Mouse (Mus musculus) limb, embryonic 12.5 days (tissue): ENCODE results near the gene Slc9a7. TPM values are rescaled to one million over a fixed set of nuclear protein-coding genes. Genes with fewer than 3 reads are reported as not detected.

Experiments
- ATAC-seq: fragments of 200-750 bp; cut with Nextera tagmentation; 2 replicates; pipeline ENCODE4 v1.8.0; 2017; ENCODE audit warnings: low read depth, moderate TSS enrichment; ENCODE audit not compliant: insufficient number of reproducible peaks, insufficient read depth, low FRiP score, low TSS enrichment
- H3K27ac ChIP-seq: fragments of 300-500 bp; sonication (generic); 2 replicates; pipeline ENCODE4 v1.5.1; 2016; ENCODE audit warnings: mild to moderate bottlenecking, moderate library complexity
- H3K27me3 ChIP-seq: fragments of 300-500 bp; sonication (generic); 2 replicates; pipeline ENCODE4 v1.6.1; 2016; ENCODE audit warnings: mild to moderate bottlenecking, moderate library complexity
- H3K36me3 ChIP-seq: fragments of 300-500 bp; sonication (generic); 2 replicates; pipeline ENCODE4 v1.6.1; 2016; ENCODE audit warnings: mild to moderate bottlenecking, moderate library complexity
- H3K4me1 ChIP-seq: fragments of 300-500 bp; sonication (generic); replicated peaks from 2 replicates; pipeline ENCODE4 v1.6.1; 2016
- H3K4me2 ChIP-seq: fragments of 300-500 bp; sonication (generic); 2 replicates; pipeline ENCODE4 v1.6.1; 2016; ENCODE audit warnings: mild to moderate bottlenecking, moderate library complexity
- H3K4me3 ChIP-seq: fragments of 300-500 bp; sonication (generic); replicated peaks from 2 replicates; pipeline ENCODE4 v1.5.1; 2016; ENCODE audit warnings: mild to moderate bottlenecking
- H3K9ac ChIP-seq: fragments of 300-500 bp; sonication (generic); replicated peaks from 2 replicates; pipeline ENCODE4 v1.6.1; 2016; ENCODE audit warnings: mild to moderate bottlenecking, moderate library complexity
- H3K9me3 ChIP-seq: fragments of 300-500 bp; sonication (generic); 2 replicates; pipeline ENCODE4 v1.6.1; 2016; ENCODE audit warnings: mild to moderate bottlenecking, moderate library complexity
- WGBS: fragments of 180-500 bp; shearing (Covaris S2); methylation state at CpG from one replicate; pipeline ENCODE4 v1.1.7; 2016; 5-methylcytosine and 5-hydroxymethylcytosine counted together
- polyA plus RNA-seq: library from polyadenylated mRNA; unstranded; fragments of >200 nt; fragmentation: Nextera tagmentation; extraction: Ambion mirVana; gene quantifications from 2 replicates; pipeline ENCODE4 v1.2.1, GENCODE M21; 2016

Gene Slc9a7
- polyA plus RNA-seq, 1 experiment from 2014 or later: 0.97 TPM

DNA sequence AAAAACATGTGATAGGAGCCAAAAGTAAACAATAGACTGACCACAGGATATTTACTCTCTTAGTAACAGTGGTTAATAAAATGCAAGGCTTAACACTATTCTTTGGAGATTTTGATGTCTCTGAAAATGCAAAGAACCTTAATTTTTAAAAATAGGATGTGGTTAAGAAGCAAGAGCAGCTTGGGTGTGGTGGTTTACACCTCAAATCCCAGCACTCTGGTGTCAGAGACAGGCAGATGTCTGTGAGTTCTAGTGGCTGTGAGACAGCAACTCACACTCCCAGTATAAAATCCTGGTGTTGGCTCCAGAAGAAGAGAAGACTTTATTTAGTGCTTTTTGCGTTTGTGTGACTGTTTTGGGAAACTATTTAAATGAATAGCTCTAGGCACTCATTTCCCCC, 19.6 kb downstream of the Slc9a7 start:
- no peaks in the 10 kb centered on the region for H3K36me3 ChIP-seq
- no peak overlapping the region for H3K4me3 ChIP-seq
- H3K27ac ChIP-seq: no peak overlapping the region
- H3K4me2 ChIP-seq: no peak overlapping the region
- H3K9me3 ChIP-seq: no peaks in the 10 kb centered on the region
- 48% methylated on average over 1 of the region's 1 CpGs for WGBS
- no peaks in the 10 kb centered on the region for H3K27me3 ChIP-seq
- ATAC-seq: no peak
- no peak overlapping the region for H3K9ac ChIP-seq
- no peaks in the 10 kb centered on the region for H3K4me1 ChIP-seq

DNA sequence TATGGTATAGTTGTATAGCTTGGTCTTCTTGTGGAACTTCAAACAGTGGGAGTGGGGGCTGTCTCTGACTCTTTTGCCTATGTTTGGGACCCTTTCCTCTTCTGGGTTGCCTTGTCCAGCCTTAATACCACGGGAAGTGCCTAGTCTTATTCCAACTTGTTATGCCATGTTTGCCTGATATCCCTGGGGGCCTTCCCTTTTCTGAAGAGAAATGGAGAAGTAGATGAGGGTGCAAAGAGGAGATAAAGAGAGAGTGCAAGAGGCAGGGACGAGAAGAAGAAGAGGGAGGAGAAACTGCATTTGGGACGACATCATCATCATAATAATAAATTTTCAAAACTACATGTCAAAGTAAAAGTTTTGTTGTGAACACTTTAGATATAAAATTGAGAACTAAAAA, 21.6 kb downstream of the Slc9a7 start:
- no peaks in the 10 kb centered on the region for H3K9me3 ChIP-seq

DNA sequence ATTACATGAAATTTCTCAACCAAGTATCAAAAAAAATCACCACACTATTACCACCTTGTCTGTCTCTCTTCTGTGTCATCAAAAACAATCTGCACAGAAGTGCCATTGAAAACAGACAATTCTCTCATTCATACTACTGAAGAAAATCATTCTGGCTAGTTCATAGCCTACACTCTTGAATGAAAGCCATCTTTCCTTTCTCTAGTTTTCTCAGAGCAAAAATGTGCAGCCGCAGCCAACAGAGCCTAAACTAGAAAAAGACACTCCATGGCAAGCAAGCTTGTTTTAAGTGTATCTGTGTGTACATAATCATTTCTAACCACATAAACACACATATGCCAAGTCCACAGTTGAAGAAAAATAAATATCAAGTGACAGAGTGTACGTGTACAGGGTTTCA, 27.2 kb downstream of the Slc9a7 start:
- ATAC-seq: no peak
- no peaks in the 10 kb centered on the region for H3K36me3 ChIP-seq
- no peaks in the 10 kb centered on the region for H3K27me3 ChIP-seq
- H3K27ac ChIP-seq: no peak overlapping the region
- WGBS: 85% methylated on average over 2 of the region's 2 CpGs
- H3K4me2 ChIP-seq: no peak overlapping the region
- no peak overlapping the region for H3K9ac ChIP-seq
- no peak overlapping the region for H3K4me3 ChIP-seq
- no peaks in the 10 kb centered on the region for H3K9me3 ChIP-seq
- no peaks in the 10 kb centered on the region for H3K4me1 ChIP-seq

More for the DNA sequence above, 21.6 kb downstream of the Slc9a7 start:
- H3K4me3 ChIP-seq: no peak overlapping the region
- ATAC-seq: no peak
- WGBS: 74% methylated on average over 3 of the region's 3 CpGs
- H3K9ac ChIP-seq: no peak overlapping the region
- no peaks in the 10 kb centered on the region for H3K27me3 ChIP-seq
- H3K4me2 ChIP-seq: no peak overlapping the region
- H3K27ac ChIP-seq: no peak overlapping the region
- H3K36me3 ChIP-seq: no peaks in the 10 kb centered on the region
- H3K4me1 ChIP-seq: no peaks in the 10 kb centered on the region

DNA sequence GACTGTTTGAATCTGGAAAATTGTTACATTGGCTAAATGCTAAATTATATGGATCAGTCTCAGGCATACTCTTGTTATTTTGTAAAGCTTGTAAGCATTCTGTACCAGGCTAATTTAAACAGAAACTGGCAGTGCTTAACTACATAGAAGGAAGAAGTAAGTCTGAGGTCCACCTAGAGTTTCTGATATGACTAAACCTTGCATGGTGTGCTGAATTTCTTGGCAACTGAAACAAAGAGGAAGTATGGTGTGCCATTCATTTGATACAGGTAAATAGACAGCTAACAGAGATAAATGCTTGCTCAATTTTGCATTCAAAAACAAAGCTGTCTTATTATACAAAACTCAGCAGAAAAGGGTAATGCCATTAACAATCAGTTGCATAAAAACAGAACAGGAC, 63.5 kb downstream of the Slc9a7 start:
- no peak for ATAC-seq
- Histone ChIP-seq H3K9me3 (no peaks in the 10 kb centered on the region), H3K9ac (no peak overlapping the region), H3K4me2 (no peak overlapping the region), H3K4me1 (no peaks in the 10 kb centered on the region), H3K4me3 (no peak overlapping the region), H3K27ac (no peak overlapping the region), H3K27me3 (no peaks in the 10 kb centered on the region), H3K36me3 (no peaks in the 10 kb centered on the region)

DNA sequence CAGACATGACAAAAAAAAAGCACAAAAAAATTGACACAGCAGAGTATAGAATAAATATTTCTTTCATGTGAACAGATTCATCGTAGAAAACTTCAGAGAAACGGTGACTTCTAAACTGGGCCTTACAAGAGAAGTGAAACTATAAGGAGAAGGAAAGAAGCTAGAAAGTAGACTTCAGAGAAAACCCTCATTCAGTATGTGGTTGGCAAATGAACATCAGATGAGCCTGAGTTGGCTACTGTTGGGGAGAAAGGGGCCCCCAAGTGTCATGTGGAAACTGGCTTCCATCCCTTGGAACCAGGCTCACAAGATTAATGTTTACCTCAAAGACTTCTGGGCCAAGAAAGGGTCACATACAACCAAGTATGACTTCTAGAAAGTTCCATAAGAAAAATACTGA, 70.1 kb downstream of the Slc9a7 start:
- no peak for ATAC-seq
- no peak overlapping the region for H3K27ac ChIP-seq
- no peaks in the 10 kb centered on the region for H3K27me3 ChIP-seq
- H3K4me3 ChIP-seq: no peak overlapping the region
- no peak overlapping the region for H3K9ac ChIP-seq
- no peak overlapping the region for H3K4me2 ChIP-seq
- H3K36me3 ChIP-seq: no peaks in the 10 kb centered on the region
- H3K4me1 ChIP-seq: no peaks in the 10 kb centered on the region
- H3K9me3 ChIP-seq: no peaks in the 10 kb centered on the region
- WGBS: 91% methylated on average over 2 of the region's 2 CpGs

DNA sequence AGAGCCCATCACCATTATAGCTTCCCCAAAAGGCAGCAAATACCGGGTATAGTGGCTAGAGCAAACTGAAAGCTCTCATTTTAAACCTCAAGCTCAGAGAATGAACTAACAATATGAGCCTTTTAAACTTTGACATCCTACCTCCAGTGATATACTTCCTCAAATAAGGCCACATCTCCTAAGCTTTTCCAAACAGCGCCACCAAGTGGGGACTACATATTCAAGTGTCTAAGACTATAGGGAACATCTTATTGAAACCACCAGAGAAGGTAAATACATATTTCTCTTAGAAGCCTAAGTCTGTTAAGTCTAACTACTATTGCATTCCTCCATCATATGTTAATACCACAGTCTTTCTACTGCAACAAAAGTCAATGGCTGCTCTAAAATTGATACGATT, 106.0 kb downstream of the Slc9a7 start:
- Histone ChIP-seq H3K9me3 (no peaks in the 10 kb centered on the region), H3K4me3 (no peak overlapping the region), H3K36me3 (no peaks in the 10 kb centered on the region), H3K9ac (no peak overlapping the region), H3K27me3 (no peaks in the 10 kb centered on the region), H3K27ac (no peak overlapping the region), H3K4me1 (no peaks in the 10 kb centered on the region), H3K4me2 (no peak overlapping the region)
- ATAC-seq: no peak
- 75% methylated on average over 3 of the region's 3 CpGs for WGBS

DNA sequence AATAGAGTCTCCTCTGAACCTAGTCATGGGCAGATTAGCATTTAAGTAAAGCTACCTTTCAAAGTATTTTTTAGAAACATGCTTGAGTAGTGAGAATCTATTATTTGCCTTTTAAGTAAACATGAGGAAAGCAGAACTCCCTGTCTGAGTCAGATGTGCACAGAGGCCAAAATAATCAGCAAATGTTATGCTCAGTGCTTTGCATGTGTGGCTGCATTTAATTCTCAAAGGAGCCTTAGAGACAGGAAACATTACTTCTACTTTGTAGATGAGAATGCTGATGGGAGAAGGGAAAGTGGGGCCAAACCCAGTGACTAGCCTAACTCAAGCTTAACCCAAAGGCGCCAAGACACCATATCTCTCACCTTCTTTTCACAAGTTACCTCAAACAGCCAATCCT, 114.8 kb downstream of the Slc9a7 start:
- no peak overlapping the region for H3K4me2 ChIP-seq
- no peak overlapping the region for H3K9ac ChIP-seq
- H3K4me1 ChIP-seq: no peaks in the 10 kb centered on the region
- ATAC-seq: no peak
- H3K27me3 ChIP-seq: no peaks in the 10 kb centered on the region
- 60% methylated on average over 1 of the region's 1 CpGs for WGBS
- H3K27ac ChIP-seq: no peak overlapping the region
- H3K36me3 ChIP-seq: no peaks in the 10 kb centered on the region
- no peaks in the 10 kb centered on the region for H3K9me3 ChIP-seq
- no peak overlapping the region for H3K4me3 ChIP-seq

DNA sequence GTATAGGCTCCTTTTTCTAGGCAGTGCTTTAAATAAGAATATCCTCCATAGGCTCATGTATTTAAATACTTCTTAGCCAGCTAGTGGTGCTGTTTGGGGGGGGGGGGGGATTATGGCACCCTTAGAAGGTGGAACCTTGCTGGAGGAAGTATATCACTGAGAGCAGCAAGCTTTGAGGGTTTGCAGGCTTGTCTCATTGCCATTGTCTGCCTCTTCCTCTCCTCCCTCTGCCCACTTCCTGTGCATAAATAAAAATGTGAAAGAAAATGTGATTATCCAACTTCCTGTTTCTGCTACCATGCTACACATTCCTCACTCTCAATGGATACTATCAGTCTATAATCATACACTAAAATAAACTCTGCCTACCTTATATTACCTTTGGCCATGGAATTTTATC, 123.2 kb downstream of the Slc9a7 start:
- no peaks in the 10 kb centered on the region for H3K27me3 ChIP-seq
- H3K27ac ChIP-seq: no peak overlapping the region
- H3K36me3 ChIP-seq: no peaks in the 10 kb centered on the region
- no peak overlapping the region for H3K4me3 ChIP-seq
- no peak overlapping the region for H3K4me2 ChIP-seq
- no peak overlapping the region for H3K9ac ChIP-seq
- H3K9me3 ChIP-seq: no peaks in the 10 kb centered on the region
- no peak for ATAC-seq
- no peaks in the 10 kb centered on the region for H3K4me1 ChIP-seq

DNA sequence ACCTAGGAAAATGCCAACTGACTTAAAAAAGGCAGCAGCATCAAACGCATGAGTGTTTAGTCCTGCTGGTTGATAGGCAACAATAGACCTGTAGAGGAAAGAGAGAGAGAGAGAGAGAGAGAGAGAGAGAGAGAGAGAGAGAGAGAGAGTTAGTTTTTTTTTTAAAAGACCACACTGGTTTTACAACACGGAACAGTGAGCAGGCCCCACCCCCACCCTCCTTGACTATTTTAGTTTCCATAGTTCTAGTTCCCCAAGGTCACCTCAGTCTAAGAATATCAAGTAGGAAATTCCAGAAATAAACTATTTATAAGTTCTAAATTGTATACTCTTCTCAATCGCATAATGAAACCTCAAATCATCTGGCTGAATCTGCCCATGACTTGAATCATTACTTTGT, 126.6 kb downstream of the Slc9a7 start:
- Histone ChIP-seq H3K4me1 (no peaks in the 10 kb centered on the region), H3K9me3 (no peaks in the 10 kb centered on the region), H3K9ac (no peak overlapping the region), H3K4me2 (no peak overlapping the region), H3K36me3 (no peaks in the 10 kb centered on the region), H3K27me3 (no peaks in the 10 kb centered on the region), H3K4me3 (no peak overlapping the region), H3K27ac (no peak overlapping the region)
- 64% methylated on average over 3 of the region's 3 CpGs for WGBS
- ATAC-seq: no peak

DNA sequence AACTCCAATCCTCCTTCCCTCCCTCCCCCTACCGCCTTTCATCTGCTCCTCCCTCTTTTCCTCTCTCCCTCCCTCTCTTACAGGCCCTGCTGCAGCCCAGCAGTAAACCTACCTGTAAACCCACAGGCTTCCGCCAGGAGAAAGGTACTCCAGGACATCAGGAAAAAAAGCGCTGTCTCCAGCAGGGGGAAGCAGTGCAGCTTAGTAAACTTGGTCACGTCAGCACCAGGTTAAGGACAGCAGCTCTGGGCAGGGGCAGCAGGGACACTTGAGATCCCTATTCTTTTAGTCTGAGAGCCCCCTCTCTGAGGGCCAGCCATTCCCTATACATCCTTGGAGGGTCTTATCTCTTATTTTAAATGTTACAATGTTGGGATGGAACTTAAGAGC, 129.3 kb downstream of the Slc9a7 start:
- ATAC-seq: no peak; the same call in 1 of the 2 replicates

DNA sequence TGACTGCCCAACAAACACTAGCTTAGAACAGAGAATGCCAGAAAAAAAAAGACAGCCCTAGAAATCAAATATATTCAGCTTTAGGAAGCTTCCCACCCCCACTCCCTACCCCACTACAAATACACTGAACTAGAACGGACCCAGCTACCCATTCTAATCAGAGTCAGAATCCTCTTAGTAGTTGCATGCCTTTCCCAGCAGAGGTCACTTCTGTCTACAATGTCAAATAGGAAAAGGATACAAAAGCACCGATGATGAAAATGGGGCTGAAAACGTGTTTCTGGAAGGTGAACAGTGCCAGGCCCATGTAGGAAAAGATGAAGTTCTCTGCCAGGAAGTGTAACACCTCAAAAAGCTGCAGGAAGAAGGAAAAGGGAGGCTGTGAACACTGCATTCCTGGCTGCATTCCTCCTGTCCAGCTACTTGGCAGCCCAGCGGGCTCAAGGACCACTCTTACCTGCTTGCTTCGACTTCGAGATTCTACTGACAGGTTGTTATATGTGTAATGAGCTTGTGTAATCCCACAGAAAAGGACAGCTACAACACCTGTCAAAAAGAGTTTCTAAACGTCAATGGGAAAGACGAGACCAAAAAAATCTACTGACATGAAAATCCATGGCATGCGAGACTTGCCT, 129.8 kb downstream of the Slc9a7 start:
- Histone ChIP-seq H3K4me1 (no peaks in the 10 kb centered on the region), H3K27ac (no peak overlapping the region), H3K4me3 (no peak overlapping the region), H3K4me2 (no peak overlapping the region), H3K9me3 (no peaks in the 10 kb centered on the region), H3K27me3 (no peaks in the 10 kb centered on the region), H3K36me3 (no peaks in the 10 kb centered on the region), H3K9ac (no peak overlapping the region)
- ATAC-seq: no peak
- 50% methylated on average over 9 of the region's 9 CpGs for WGBS

More for the DNA sequence above, 129.3 kb downstream of the Slc9a7 start:
- Histone ChIP-seq H3K9ac (no peak overlapping the region), H3K36me3 (no peaks in the 10 kb centered on the region), H3K27me3 (no peaks in the 10 kb centered on the region), H3K4me2 (no peak overlapping the region), H3K27ac (no peak overlapping the region), H3K4me1 (no peaks in the 10 kb centered on the region), H3K9me3 (no peaks in the 10 kb centered on the region), H3K4me3 (no peak overlapping the region)
- 7% methylated on average over 4 of the region's 4 CpGs for WGBS

DNA sequence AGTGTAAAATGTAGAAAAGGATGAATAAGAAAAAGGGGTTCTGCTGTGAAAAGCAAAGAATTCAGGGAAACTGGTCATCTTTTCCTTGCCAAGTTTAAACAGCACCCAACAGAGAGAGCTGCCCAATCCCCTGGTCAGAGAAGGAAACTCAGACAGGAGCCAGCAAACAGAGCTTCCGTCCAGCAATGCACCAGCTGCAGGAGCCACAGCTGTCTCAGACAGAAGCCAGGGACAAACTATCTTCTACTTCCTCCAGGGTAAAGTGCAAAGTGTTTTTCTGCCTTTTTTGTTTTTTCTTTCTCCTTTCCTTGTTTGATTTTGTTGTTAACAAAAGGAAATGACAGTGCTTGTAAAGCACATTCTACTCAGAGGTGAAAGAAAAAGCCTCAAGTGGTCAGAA, 131.3 kb downstream of the Slc9a7 start:
- Histone ChIP-seq H3K36me3 (no peaks in the 10 kb centered on the region), H3K27ac (no peak overlapping the region), H3K4me3 (no peak overlapping the region), H3K4me2 (no peak overlapping the region), H3K27me3 (no peaks in the 10 kb centered on the region), H3K9me3 (no peaks in the 10 kb centered on the region), H3K9ac (no peak overlapping the region), H3K4me1 (no peaks in the 10 kb centered on the region)
- no peak for ATAC-seq
- 22% methylated on average over 1 of the region's 1 CpGs for WGBS
